Mouse (Mus musculus): ENCODE results near the gene Skap2.

Skap2 gene

GRCm38 (mm10) chr6:51889824-51890223 lies 122.5 kb downstream of the Skap2 start:
- DNase-seq (ENCODE audit: low read depth, low spot score): no peak

GRCm38 (mm10) chr6:51886902-51887431 lies 125.4 kb downstream of the Skap2 start:
- no peak for DNase-seq (ENCODE audit: low read depth, low spot score)

GRCm38 (mm10) chr6:51882880-51883274 lies 129.5 kb downstream of the Skap2 start:
- DNase-seq (ENCODE audit: low read depth, low spot score): no peak

- DNase-seq (ENCODE audit: low read depth, low spot score): no peak
These were observed 130.0 kb downstream of the Skap2 start for GRCm38 (mm10) chr6:51882266-51882879.

- DNase-seq (ENCODE audit: low read depth, low spot score): no peak
These were observed 131.0 kb downstream of the Skap2 start for GRCm38 (mm10) chr6:51881181-51881968.

- DNase-seq (ENCODE audit: low read depth, low spot score): no peak
These were observed 131.6 kb downstream of the Skap2 start for GRCm38 (mm10) chr6:51880778-51881177.

- DNase-seq (ENCODE audit: low read depth, low spot score): no peak
These were observed 133.8 kb downstream of the Skap2 start for GRCm38 (mm10) chr6:51878551-51878950.

- no peak for DNase-seq (ENCODE audit: low read depth, low spot score)
These were observed 135.4 kb downstream of the Skap2 start for GRCm38 (mm10) chr6:51876841-51877553.

GRCm38 (mm10) chr6:51875884-51876626 lies 136.3 kb downstream of the Skap2 start:
- no peak for DNase-seq (ENCODE audit: low read depth, low spot score)

GRCm38 (mm10) chr6:51874035-51874434 lies 138.3 kb downstream of the Skap2 start:
- DNase-seq (ENCODE audit: low read depth, low spot score): no peak

- no peak for DNase-seq (ENCODE audit: low read depth, low spot score)
These were observed 141.2 kb downstream of the Skap2 start for GRCm38 (mm10) chr6:51871135-51871534.

GRCm38 (mm10) chr6:51870294-51870693 lies 142.1 kb downstream of the Skap2 start:
- DNase-seq (ENCODE audit: low read depth, low spot score): no peak

GRCm38 (mm10) chr6:51866596-51866995 lies 145.8 kb downstream of the Skap2 start:
- DNase-seq (ENCODE audit: low read depth, low spot score): no peak

GRCm38 (mm10) chr6:51863508-51863907 lies 148.8 kb downstream of the Skap2 start:
- no peak for DNase-seq (ENCODE audit: low read depth, low spot score)

GRCm38 (mm10) chr6:51860300-51860699 lies 152.0 kb downstream of the Skap2 start:
- no peak for DNase-seq (ENCODE audit: low read depth, low spot score)

GRCm38 (mm10) chr6:51857821-51858220 lies 154.5 kb downstream of the Skap2 start:
- DNase-seq (ENCODE audit: low read depth, low spot score): peak; percentile 3

- no peak for DNase-seq (ENCODE audit: low read depth, low spot score)
These were observed 159.1 kb downstream of the Skap2 start for GRCm38 (mm10) chr6:51853291-51853690.

GRCm38 (mm10) chr6:51852643-51853042 lies 159.7 kb downstream of the Skap2 start:
- DNase-seq (ENCODE audit: low read depth, low spot score): no peak

- DNase-seq (ENCODE audit: low read depth, low spot score): no peak
These were observed 160.8 kb downstream of the Skap2 start for GRCm38 (mm10) chr6:51851544-51851943.

GRCm38 (mm10) chr6:51850030-51850817 lies 162.1 kb downstream of the Skap2 start:
- DNase-seq (ENCODE audit: low read depth, low spot score): no peak

- no peak for DNase-seq (ENCODE audit: low read depth, low spot score)
These were observed 162.8 kb downstream of the Skap2 start for GRCm38 (mm10) chr6:51849561-51849960.

Data from c-Kit-negative CD71-positive TER-119-positive erythroid progenitor cells, embryonic 14.5 days (primary cell).